ENCODE assay signal across 8 mouse cellular contexts in the genomic region with DNA sequence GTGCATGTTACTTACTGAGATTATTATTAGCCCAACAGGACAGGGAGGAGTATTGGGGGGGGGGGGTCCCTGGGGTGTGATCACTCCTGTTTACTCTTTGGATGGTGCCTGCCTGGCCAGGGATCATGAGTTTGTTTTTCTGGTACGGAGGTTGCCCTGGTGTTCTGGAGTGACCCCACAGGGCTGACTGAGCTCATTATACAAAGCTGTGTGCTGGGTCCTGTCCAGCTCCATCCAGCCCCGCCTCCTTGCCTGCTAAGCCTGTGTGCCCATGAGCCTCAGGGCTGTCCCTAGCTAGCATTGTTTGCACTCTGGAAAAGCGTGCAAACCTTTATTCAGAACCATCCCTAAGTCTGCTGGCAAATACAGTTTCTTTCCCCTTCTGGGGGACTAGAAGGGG.
DNase-seq lines count a peak whose midpoint lies in the region; ATAC-seq lines count a peak whose summit lies in the region.

No protein-coding gene starts in this region.

- no peaks in the 10 kb centered on the region for H3K27me3 ChIP-seq in forebrain, embryonic 15.5 days
- no peaks in the 10 kb centered on the region for H3K27me3 ChIP-seq in hindbrain, embryonic 12.5 days
- no peaks in the 10 kb centered on the region for H3K27me3 ChIP-seq in limb, embryonic 11.5 days (ENCODE audit: control insufficient read depth, insufficient read depth, low read length)
- no peaks in the 10 kb centered on the region for H3K27me3 ChIP-seq in midbrain, embryonic 14.5 days (ENCODE audit: control insufficient read depth, insufficient read depth, low read length)

- peak; percentile 33 for DNase-seq in 3T3-L1 (ENCODE audit: low read depth, low spot score)
- peak; percentile 58 for DNase-seq in adrenal gland, postnatal 25 days
- DNase-seq in limb, embryonic 11.5 days (ENCODE audit: low spot score), result peak; percentile 40
- DNase-seq in midbrain, embryonic 14.5 days, result peak; percentile 65
- DNase-seq in testis, postnatal 10 days (ENCODE audit: low spot score), result peak; percentile 57

- peak; percentile 89 for ATAC-seq in forebrain, embryonic 15.5 days (replicated peaks)
- ATAC-seq in hindbrain, embryonic 12.5 days (ENCODE audit: low FRiP score), result peak; percentile 80
- peak; percentile 60; the same call in 1 of the 2 replicates for ATAC-seq in limb, embryonic 11.5 days (ENCODE audit: insufficient number of reproducible peaks, low FRiP score, low TSS enrichment, low read depth)
- peak; percentile 80; the same call in 1 of the 2 replicates for ATAC-seq in midbrain, embryonic 14.5 days (ENCODE audit: low FRiP score, low TSS enrichment)
- ATAC-seq in activated CD4-positive, CD25-positive, alpha-beta regulatory T cell, adult 4 months, result no peak

- H3K9me3 ChIP-seq in forebrain, embryonic 15.5 days, result no peaks in the 10 kb centered on the region
- H3K9me3 ChIP-seq in hindbrain, embryonic 12.5 days (replicated peaks), result no peaks in the 10 kb centered on the region
- H3K9me3 ChIP-seq in limb, embryonic 11.5 days (ENCODE audit: control insufficient read depth, low read length), result no peaks in the 10 kb centered on the region
- no peaks in the 10 kb centered on the region for H3K9me3 ChIP-seq in midbrain, embryonic 14.5 days (ENCODE audit: control insufficient read depth, low read length)

- H3K4me2 ChIP-seq in forebrain, embryonic 15.5 days (replicated peaks), result no peak overlapping the region
- no peak overlapping the region for H3K4me2 ChIP-seq in hindbrain, embryonic 12.5 days (replicated peaks)
- H3K4me2 ChIP-seq in limb, embryonic 11.5 days (ENCODE audit: low read depth, severe bottlenecking), result no peak overlapping the region
- no peak overlapping the region for H3K4me2 ChIP-seq in midbrain, embryonic 14.5 days (ENCODE audit: low read length)

- 4% methylated on average over 3 of the region's 3 CpGs for WGBS in forebrain, embryonic 15.5 days
- whole genome bisulfite sequencing in hindbrain, embryonic 12.5 days, result 15% methylated on average over 3 of the region's 3 CpGs
- 60% methylated on average over 3 of the region's 3 CpGs for WGBS in limb, embryonic 11.5 days
- WGBS in midbrain, embryonic 14.5 days, result 12% methylated on average over 3 of the region's 3 CpGs

- H3K9ac ChIP-seq in forebrain, embryonic 15.5 days (replicated peaks), result no peak overlapping the region
- no peak overlapping the region for H3K9ac ChIP-seq in hindbrain, embryonic 12.5 days
- no peak overlapping the region for H3K9ac ChIP-seq in limb, embryonic 11.5 days (ENCODE audit: low read length)
- H3K9ac ChIP-seq in midbrain, embryonic 14.5 days (replicated peaks; ENCODE audit: low read length), result no peak overlapping the region

- H3K4me1 ChIP-seq in forebrain, embryonic 15.5 days, result peaks cover 8% of the 10 kb centered on the region
- H3K4me1 ChIP-seq in hindbrain, embryonic 12.5 days, result peaks cover 10% of the 10 kb centered on the region
- H3K4me1 ChIP-seq in limb, embryonic 11.5 days (ENCODE audit: control insufficient read depth, insufficient read depth, low read length), result no peaks in the 10 kb centered on the region
- H3K4me1 ChIP-seq in midbrain, embryonic 14.5 days (ENCODE audit: control insufficient read depth, insufficient read depth, low read length), result peaks cover 7% of the 10 kb centered on the region; the same call in 1 of the 2 replicates

- no peak overlapping the region for H3K27ac ChIP-seq in forebrain, embryonic 15.5 days (replicated peaks)
- no peak overlapping the region for H3K27ac ChIP-seq in hindbrain, embryonic 12.5 days
- no peak overlapping the region for H3K27ac ChIP-seq in limb, embryonic 11.5 days (replicated peaks; ENCODE audit: low read depth, low read length)
- H3K27ac ChIP-seq in midbrain, embryonic 14.5 days (replicated peaks; ENCODE audit: low read depth, low read length), result no peak overlapping the region

- H3K36me3 ChIP-seq in forebrain, embryonic 15.5 days, result no peaks in the 10 kb centered on the region
- H3K36me3 ChIP-seq in hindbrain, embryonic 12.5 days, result no peaks in the 10 kb centered on the region
- H3K36me3 ChIP-seq in limb, embryonic 11.5 days (ENCODE audit: control insufficient read depth, insufficient read depth, low read length), result no peaks in the 10 kb centered on the region
- H3K36me3 ChIP-seq in midbrain, embryonic 14.5 days (ENCODE audit: control insufficient read depth, insufficient read depth, low read length), result no peaks in the 10 kb centered on the region

- no peak overlapping the region for H3K4me3 ChIP-seq in forebrain, embryonic 15.5 days
- no peak overlapping the region for H3K4me3 ChIP-seq in hindbrain, embryonic 12.5 days
- H3K4me3 ChIP-seq in limb, embryonic 11.5 days (ENCODE audit: low read depth, low read length), result no peak overlapping the region
- no peak overlapping the region for H3K4me3 ChIP-seq in midbrain, embryonic 14.5 days (replicated peaks; ENCODE audit: low read depth, low read length)
